Mouse (Mus musculus): ENCODE measurements around the gene Slc9a3. TPM values are rescaled to one million over a fixed set of nuclear protein-coding genes. Genes with fewer than 3 reads are reported as not detected.

Slc9a3 gene
- total RNA-seq, 2 experiments from 2014 or later = 0.42 to 1.2 TPM

DNA sequence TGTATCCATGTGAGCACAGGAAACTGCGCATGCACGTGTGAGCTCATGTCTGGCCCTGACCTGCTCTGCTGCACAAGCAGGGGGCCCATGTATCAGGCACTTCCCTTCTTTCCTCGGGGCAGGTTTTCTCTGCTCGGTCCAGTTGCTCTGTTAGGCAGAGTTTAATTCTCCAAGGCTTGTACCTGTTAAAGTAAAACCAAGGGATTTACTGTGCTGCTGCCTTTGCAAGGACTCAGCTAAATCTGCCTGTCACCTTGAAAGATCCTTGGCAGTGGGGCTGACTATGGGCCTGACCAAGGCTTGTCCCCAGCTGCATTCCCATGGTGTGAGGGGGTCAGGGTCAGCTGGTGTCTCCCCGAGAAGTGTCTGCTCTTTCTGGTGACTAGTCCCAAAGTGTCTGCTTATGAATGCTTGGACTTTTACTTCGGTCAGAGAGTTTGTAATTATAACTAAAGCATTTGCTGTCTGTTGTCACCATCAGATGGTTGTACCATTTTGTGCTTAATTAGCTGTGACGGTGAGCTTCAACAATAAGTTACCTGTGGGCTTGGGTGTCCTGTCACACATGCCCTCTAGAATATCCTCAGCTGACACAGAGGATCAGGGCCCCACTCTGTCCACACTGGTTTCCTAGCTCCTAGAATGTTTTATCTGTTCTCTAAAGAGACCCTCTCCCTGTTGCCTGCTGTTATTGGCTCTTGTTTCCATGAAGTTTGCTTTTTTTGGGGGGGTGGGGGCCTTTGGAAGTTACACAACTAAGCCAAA, 23.0 kb downstream of the Slc9a3 start:
- DNase-seq = no peak
- intact Hi-C loops (cut with DNase I) = no loop called here

DNA sequence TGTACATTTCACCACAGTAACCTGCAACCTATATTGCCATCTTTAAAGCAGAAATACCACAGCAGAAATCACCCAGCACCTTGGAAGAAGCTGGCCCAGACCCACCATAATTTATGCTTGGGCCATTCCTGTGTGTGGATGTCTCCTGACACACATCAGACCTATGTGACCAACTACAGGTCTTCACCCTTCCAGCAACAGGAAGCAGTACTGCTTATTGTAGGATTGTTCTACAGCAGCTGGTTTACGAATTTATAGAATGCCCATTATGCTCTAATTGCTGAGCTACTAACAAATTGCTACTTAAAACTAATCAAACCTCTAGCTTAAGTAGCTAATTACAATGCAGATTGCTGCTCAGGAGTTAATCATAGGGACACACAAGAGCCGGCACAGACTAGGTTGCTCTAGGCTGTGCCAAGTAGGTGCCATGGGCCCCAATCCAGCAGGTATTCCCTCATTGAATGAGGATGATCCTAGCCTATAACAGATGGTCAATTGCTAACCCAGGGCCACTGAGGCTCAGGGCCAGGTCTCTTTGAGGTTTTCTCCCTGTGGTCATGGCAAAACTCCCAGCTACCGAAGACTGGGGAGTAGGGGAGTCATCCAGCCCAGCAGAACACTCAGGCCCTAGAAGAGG, 24.8 kb downstream of the Slc9a3 start:
- peak; percentile 15 for DNase-seq
- intact Hi-C loops (cut with DNase I) = no loop called here

DNA sequence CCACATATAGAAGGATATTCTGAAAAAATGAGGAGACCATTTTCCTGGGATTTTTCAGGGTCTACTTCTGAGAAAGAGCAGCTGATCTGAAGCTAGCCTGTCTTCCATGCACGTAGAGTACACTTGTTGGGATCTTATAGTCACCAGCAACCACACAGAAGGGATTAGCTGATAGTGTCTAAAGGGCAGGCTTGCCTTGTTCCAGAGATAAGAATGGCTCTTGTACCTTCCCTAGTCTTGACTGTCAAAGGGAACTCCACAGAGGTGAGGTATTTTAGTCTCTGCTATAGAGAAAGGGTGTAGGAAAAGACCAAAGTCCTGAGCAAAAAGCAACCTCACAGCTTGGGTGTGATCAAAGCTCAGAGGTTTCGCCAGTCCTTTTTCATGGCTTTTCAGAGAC, 26.1 kb downstream of the Slc9a3 start:
- no peak for DNase-seq
- intact Hi-C loops (cut with DNase I) = no loop called here

DNA sequence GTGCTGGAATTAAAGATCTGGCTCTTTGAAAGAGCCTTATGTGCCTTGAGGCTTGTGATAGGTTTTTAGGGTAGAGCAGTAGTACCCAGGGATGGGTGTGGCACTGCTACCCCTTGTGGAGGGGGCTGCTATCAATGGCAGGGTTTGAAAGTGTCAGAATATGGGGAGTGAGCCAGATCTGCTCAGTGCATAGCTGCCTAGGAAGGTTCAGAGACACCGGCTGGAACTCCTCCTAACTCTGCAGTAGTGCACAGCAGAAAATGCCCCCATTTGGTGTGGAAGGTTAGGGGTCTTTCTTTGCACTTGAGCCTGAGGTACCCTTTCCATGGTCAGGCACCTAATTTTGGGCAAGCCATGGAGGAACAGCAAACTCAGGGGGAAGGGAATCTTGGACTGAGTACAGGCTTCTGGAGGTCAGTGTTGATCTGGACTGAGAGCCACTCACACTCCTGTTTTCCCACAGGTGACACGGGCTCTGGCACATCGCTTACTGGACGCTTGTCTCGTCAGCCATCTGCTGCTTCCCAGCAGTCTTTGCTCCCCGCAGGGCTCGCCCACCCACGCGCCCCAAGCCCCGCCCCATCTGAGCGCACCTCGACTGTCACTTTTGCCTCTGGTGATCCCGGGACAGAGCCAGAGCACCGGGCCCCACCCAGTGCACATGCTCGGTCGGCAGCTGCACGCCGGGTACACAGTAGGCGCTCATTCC, 45.2 kb downstream of the Slc9a3 start:
- intact Hi-C loops (cut with DNase I) = no loop called here
- DNase-seq = peak; percentile 54

DNA sequence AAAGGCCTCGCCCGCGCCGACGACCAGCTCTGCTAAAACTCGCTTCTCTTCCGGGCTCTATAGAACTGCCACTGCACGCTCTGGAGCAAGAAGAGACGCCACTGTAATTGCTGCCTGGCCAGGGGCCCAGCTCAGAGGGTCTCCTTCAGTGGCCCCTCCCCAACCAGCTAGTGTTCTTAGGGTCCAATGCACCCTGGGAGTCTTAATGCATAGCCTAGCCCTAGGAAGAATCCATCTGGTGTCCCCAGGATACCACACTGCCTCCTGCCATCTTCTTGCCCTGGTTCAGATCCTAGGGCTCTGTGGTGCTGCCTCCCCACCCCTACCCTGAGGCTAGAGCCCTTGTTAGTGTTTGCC, 45.8 kb downstream of the Slc9a3 start:
- intact Hi-C loops (cut with DNase I) = no loop called here
- DNase-seq = no peak

DNA sequence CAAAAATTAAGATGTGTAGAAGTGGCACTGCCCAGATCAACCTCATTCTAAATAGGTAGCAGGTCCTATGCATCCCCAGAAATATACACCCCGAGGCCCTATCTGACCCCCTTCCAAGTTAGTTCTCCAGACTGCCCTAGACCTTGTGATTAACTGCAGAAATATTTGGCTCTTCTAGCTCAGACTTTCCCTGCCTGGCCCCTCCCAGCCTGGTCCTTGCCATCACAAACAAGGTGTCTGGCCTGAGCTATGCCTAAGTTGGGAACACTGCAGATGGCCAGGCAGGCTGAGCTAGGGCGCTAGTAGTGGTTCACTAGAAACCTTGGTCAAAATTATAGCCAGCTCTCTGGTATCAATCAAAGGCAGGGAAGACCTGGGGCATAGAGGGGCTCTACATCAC, 46.2 kb downstream of the Slc9a3 start:
- DNase-seq = no peak
- intact Hi-C loops (cut with DNase I) = no loop called here

DNA sequence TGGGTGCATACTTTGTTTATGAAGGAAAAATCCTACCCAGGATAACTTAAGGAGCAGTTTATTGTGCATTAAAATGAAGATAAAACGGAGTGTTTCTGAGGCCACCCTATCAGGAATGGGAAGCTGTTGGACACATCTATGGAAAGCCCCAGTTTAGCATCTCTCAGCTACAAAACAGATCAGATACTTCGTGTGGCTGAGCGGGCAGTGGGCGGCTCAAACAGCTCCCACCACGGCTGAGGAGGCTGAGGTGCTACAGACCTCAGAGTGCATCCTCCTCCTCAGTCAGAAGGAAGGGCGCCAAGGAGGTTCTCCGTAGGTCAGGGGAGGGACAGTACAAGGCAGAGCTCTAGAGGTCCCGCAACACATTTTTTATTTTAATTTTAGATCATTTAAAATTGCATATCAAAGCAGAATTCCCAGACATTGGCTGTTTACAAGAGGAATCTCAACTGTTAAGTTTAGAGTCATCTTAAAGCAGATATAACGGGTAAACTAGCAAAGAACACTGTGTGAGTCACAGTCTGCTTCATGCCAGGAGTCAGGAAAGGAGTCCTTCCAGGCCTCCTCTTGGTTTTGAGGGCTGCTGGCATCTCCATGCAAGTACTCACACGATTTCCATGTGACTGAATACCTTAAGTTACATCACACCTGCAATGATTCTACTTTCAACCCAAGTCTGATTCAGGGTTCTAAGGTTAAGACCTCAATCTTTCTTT, 48.3 kb downstream of the Slc9a3 start:
- no peak for DNase-seq
- intact Hi-C loops (cut with DNase I) = no loop called here

DNA sequence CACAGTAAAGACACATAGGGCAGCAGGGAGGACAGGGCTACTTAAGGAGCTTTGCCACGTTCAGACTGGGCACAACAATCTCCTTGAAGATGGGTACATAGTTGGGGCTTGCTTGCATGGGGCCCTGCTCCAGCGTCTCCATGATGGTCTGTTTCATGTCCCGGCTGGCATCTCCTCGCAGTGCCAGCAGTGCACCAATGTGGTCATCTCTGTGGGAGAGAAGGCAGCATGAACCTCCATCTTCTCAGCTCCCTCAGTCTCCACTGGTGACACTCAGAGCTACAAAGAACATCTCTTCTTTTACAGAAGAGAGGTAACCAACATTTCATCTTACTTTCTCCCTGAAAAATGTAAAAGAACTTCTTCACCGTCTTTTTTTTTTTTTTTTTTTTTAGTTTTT, 50.8 kb downstream of the Slc9a3 start:
- DNase-seq = no peak
- intact Hi-C loops (cut with DNase I) = no loop called here

DNA sequence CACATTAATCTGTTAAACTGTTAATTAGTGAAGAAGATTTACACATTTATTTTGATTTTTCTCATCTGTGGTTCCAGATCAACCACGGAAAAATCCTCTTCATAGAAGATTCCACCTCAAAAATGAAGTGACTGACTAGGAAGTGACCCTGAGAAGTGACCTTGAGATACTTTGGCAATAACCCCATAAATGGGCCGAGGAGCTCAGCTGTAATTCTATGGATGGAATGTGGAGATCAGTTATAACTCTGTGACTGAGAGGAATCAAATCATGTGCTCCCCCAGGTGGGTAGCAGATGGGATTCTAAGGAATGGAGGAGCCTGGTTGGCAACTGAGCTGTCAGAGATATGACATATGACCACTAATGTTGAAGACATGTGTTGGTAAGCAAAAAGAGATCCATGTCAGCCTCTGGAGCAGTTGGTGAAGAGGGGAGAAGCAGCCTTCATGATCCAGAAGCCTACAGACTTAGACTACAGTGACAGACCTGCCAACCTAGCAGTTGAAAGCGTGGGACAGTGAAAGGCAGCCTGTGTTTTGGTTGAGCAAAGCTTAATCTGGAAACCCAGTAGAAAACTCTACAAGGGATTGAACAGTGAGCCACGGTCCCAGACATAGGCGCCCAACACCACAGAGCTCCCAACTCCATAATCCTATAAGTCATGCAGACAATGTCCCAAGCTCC, 61.9 kb downstream of the Slc9a3 start:
- DNase-seq = no peak
- intact Hi-C loops (cut with DNase I) = loop anchor here (10.0 kb wide), 1 partner anchor 228 kb away; no protein-coding TSS in a partner anchor

DNA sequence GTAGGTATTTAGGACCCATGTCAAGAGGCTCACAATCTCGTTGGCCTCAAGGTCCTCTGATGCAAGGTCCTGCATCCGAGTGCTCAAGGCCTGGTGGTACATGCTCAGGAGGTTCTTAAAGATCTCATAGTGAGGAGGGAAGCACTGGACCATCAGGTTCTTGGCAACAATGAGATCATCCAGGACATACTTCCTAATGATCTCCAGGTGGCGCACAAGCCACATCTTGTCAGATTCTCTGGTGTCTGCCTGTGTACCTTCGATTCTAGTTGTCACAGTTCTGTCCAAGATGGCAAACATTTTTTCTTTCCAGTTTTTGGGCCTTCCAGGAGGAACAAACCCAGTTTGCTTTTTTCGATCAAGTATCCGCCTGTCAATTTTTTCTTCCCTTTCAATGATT, 71.4 kb downstream of the Slc9a3 start:
- DNase-seq = no peak

DNA sequence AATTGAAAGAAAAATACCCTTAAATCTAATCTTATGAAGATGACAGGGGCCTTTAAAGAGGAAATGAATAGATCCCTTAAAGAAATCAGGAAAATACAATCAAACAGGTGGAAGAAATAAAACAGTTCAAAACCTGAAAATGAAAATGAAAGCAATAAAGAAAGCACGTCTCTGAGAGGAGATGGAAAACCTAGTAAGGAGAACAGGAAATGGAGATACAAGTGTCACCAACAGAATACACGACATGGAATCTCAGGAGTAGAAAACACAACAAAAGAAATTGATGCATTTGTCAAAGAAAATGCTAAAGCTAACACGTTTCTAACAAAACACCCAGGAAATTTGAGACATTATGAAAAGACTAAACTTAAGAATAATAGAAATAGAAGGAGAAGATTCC, 75.2 kb downstream of the Slc9a3 start:
- intact Hi-C loops (cut with DNase I) = no loop called here
- no peak for DNase-seq

More for the DNA sequence above, 71.4 kb downstream of the Slc9a3 start:
- intact Hi-C loops (cut with DNase I) = loop anchor here (2.0 kb wide), 1 partner anchor 108 kb away; no protein-coding TSS in a partner anchor

DNA sequence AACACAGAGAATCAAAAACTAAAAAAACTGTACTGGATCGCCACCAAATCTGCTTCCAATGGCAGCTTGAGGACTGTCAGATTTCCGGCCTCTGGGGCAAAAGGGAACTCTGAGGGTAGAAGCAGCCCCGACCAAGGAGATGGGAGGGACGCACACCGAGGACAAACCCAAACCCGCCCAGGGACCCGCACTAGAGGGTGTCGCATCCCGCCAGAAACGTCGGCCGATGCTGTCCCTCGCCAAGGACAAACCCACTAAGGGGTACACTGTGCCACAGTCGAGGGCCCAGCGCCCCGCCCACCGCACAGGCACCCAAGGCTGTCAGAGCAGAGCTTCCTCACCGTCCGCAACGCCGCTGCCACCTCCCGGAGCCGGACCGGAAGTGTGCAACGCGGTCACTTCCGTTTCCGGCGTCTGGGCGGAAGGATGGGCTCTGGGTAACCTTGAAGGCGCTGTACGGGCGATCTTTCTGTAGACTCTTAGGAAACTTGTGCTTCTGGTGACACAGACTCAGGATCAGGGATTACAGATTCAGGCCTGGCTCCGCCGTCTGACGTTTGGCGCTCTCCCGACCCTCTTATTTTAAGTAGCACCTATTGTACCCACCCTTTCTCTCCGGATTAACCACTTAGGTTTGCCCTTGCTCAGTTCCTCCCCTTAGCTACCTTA, 87.2 kb downstream of the Slc9a3 start, which contains the start of gene Exoc3:
Gene Exoc3, minus strand, starts transcription at position 416 of the 669 bp plus-strand sequence.
- intact Hi-C loops (cut with DNase I) = no loop called here
- DNase-seq = peak; percentile 90

DNA sequence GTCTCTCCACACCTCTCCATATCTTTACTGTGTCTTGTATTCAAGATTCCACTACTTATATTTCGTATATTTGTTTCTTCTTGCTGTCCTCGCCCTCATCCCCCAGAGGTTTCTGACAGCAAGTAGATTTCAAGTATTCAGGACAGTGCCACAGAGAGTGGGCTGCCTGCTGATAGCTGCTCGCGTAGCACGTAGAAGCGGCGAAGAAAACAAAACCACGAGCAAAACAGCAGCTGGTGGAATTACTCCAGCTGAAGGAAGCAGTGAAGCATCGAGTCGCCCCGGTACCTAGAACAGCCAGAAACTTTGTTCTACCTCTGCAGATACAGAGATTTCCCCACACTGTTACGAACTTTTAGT, 87.7 kb downstream of the Slc9a3 start:
- intact Hi-C loops (cut with DNase I) = no loop called here
- peak; percentile 2 for DNase-seq

DNA sequence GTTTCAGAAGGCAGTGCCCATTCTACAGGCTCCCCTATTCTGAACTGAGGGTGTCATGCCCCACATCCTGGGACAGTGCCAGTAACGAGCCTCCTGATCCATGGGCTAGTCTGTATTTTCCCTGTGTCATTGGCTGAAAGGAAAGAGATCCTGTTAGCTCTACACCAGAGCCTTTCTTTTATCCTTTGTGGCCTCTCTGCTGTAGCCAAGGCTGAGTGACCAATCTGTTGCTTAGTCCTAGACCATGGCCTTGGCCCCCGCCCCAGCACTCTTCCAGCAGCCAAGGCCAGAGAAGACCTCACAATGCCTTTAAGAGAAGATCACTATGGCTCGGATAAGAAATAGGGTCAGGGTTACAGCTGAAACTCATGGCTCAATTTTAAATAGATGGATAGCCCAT, 97.2 kb downstream of the Slc9a3 start:
- intact Hi-C loops (cut with DNase I) = no loop called here
- DNase-seq = no peak

Other genes with a start within 250 kb of the Slc9a3 start
- gene Trip13, start 183.7 kb upstream of the Slc9a3 start, total RNA-seq (2021) = 1 to 10 TPM; 7.0 to 8.7 TPM
- 100 to 1,000 TPM; 108 to 110 TPM for gene Brd9, start 183.6 kb upstream of the Slc9a3 start, total RNA-seq (2021)
- gene Zdhhc11, start 157.6 kb upstream of the Slc9a3 start, total RNA-seq (2021) = not detected
- gene Tppp, start 112.0 kb upstream of the Slc9a3 start, total RNA-seq (2021) = 10 to 100 TPM; 37.7 to 37.9 TPM
- gene Cep72, start 59.2 kb upstream of the Slc9a3 start, total RNA-seq (2021) = 1 to 10 TPM; 4.1 to 4.4 TPM
- 10 to 100 TPM; 74.9 to 78.3 TPM for gene Exoc3, start 87.3 kb downstream of the Slc9a3 start, total RNA-seq (2021)
- gene Ahrr, start 170.9 kb downstream of the Slc9a3 start, total RNA-seq (2021) = 1 to 10 TPM; 1.9 to 2.0 TPM
- gene Pdcd6, start 196.1 kb downstream of the Slc9a3 start, total RNA-seq (2021) = 10 to 100 TPM; 67.6 to 70.7 TPM
- gene Sdha, start 228.8 kb downstream of the Slc9a3 start, total RNA-seq (2021) = 100 to 1,000 TPM; 163 to 179 TPM
- 10 to 100 TPM; 53.1 to 57.0 TPM for gene Ccdc127, start 228.9 kb downstream of the Slc9a3 start, total RNA-seq (2021)
- gene Lrrc14b, start 242.5 kb downstream of the Slc9a3 start, total RNA-seq (2021) = not detected

Data from left cerebral cortex, postnatal 4 days (tissue).